In genomic region chr2:174850860-174851259, GRCm38 (mm10) we compare ENCODE assay signal across 16 mouse cellular contexts.
DNase-seq lines count a peak whose midpoint lies in the region; ATAC-seq and TF ChIP-seq lines count a peak whose summit lies in the region.
"Had no signal": no experiment of that assay in that cellular context is flagged by ENCODE, and none has a peak within 500 bp of the region (broad histone marks: within the 10 kb centered on the region; RNA-seq: fewer than 3 reads in every experiment).

No protein-coding gene starts in this region.

- H3K4me3 ChIP-seq in forebrain, embryonic 10.5 days, result no peak overlapping the region
- no peak overlapping the region for H3K4me3 ChIP-seq in forebrain, postnatal 0 days (ENCODE audit: low read depth, low read length)
- no peak overlapping the region for H3K4me3 ChIP-seq in kidney, embryonic 16.5 days (ENCODE audit: low read length)
- H3K4me3 ChIP-seq in embryonic facial prominence, embryonic 10.5 days, result no peak overlapping the region
- no peak overlapping the region for H3K4me3 ChIP-seq in intestine, embryonic 16.5 days (ENCODE audit: low read length)
- H3K4me3 ChIP-seq: erythroblast, embryonic 14.5 days had no signal

- ATAC-seq in forebrain, postnatal 0 days, result no peak
- peak; percentile 25; the same call in 1 of the 2 replicates for ATAC-seq in kidney, embryonic 16.5 days (ENCODE audit: low FRiP score, low TSS enrichment)
- ATAC-seq in intestine, embryonic 16.5 days, result no peak
- no peak for ATAC-seq in activated CD4-positive, CD25-positive, alpha-beta regulatory T cell, adult 4 months
- ATAC-seq: inflammation-experienced regulatory T-cells, adult 6 months had no signal

- no peak overlapping the region for H3K9ac ChIP-seq in forebrain, postnatal 0 days
- H3K9ac ChIP-seq in kidney, embryonic 16.5 days (replicated peaks; ENCODE audit: low read length), result no peak overlapping the region
- H3K9ac ChIP-seq in intestine, embryonic 16.5 days (ENCODE audit: low read depth, low read length), result no peak overlapping the region
- H3K9ac ChIP-seq: liver, embryonic 14.5 days had no signal

- no peaks in the 10 kb centered on the region for H3K9me3 ChIP-seq in forebrain, embryonic 10.5 days
- no peaks in the 10 kb centered on the region for H3K9me3 ChIP-seq in forebrain, postnatal 0 days (ENCODE audit: low read length)
- H3K9me3 ChIP-seq in kidney, embryonic 16.5 days (ENCODE audit: low read length), result no peaks in the 10 kb centered on the region
- H3K9me3 ChIP-seq in embryonic facial prominence, embryonic 10.5 days, result no peaks in the 10 kb centered on the region
- H3K9me3 ChIP-seq in intestine, embryonic 16.5 days (ENCODE audit: control insufficient read depth, low read length), result no peaks in the 10 kb centered on the region

- 78% methylated on average over 16 of the region's 16 CpGs for WGBS in forebrain, embryonic 10.5 days
- 63% methylated on average over 16 of the region's 16 CpGs for WGBS in forebrain, postnatal 0 days
- 41% methylated on average over 16 of the region's 16 CpGs for WGBS in kidney, embryonic 16.5 days
- WGBS in embryonic facial prominence, embryonic 10.5 days, result 53% methylated on average over 16 of the region's 16 CpGs
- WGBS in intestine, embryonic 16.5 days, result 33% methylated on average over 16 of the region's 16 CpGs

- peak overlapping the region; percentile 77; the same call in 1 of the 2 replicates for H3K27ac ChIP-seq in forebrain, embryonic 10.5 days
- no peak overlapping the region for H3K27ac ChIP-seq in forebrain, postnatal 0 days (ENCODE audit: low read depth, low read length)
- peak overlapping the region; percentile 23; the same call in 1 of the 2 replicates for H3K27ac ChIP-seq in kidney, embryonic 16.5 days (ENCODE audit: low read length)
- peak overlapping the region; percentile 87 for H3K27ac ChIP-seq in embryonic facial prominence, embryonic 10.5 days (replicated peaks)
- H3K27ac ChIP-seq in intestine, embryonic 16.5 days (ENCODE audit: low read length), result peak overlapping the region; percentile 65; the same call in 1 of the 2 replicates
- H3K27ac ChIP-seq: liver, embryonic 14.5 days had no signal

- no peak for DNase-seq in forebrain, embryonic 10.5 days (ENCODE audit: extremely low spot score, low spot score)
- DNase-seq in forebrain, postnatal 0 days, result no peak
- DNase-seq in kidney, adult 9 months, result no peak
- no peak for DNase-seq in embryonic facial prominence, embryonic 10.5 days (ENCODE audit: low spot score)
- no peak for DNase-seq in B cell, adult 2 months
- DNase-seq: adrenal gland, postnatal 14 days; cerebellum, postnatal 14 days; gastrocnemius, postnatal 36 days; right cerebral cortex, postnatal 25 days; thymus, adult 2 months had no signal

- H3K4me2 ChIP-seq in forebrain, postnatal 0 days (ENCODE audit: low read depth), result no peak overlapping the region
- H3K4me2 ChIP-seq in kidney, embryonic 16.5 days (replicated peaks; ENCODE audit: low read depth, low read length), result 0 out of 2 replicates have a peak overlapping the region, but pooled peaks have one; percentile 4
- H3K4me2 ChIP-seq in intestine, embryonic 16.5 days (ENCODE audit: low read depth, low read length), result no peak overlapping the region

- H3K4me1 ChIP-seq in forebrain, embryonic 10.5 days, result peaks cover 38% of the 10 kb centered on the region
- no peaks in the 10 kb centered on the region for H3K4me1 ChIP-seq in forebrain, postnatal 0 days (ENCODE audit: insufficient read depth)
- peaks cover 25% of the 10 kb centered on the region for H3K4me1 ChIP-seq in kidney, embryonic 16.5 days (ENCODE audit: insufficient read depth, low read length)
- peaks cover 53% of the 10 kb centered on the region for H3K4me1 ChIP-seq in embryonic facial prominence, embryonic 10.5 days
- H3K4me1 ChIP-seq in intestine, embryonic 16.5 days (ENCODE audit: control insufficient read depth, insufficient read depth, low read length), result peaks cover 20% of the 10 kb centered on the region

- no peak for TF ChIP-seq CTCF in forebrain, postnatal 0 days (IDR thresholded peaks at IDR 0.05; ENCODE audit: low read depth)

- peaks cover 13% of the 10 kb centered on the region for H3K27me3 ChIP-seq in forebrain, embryonic 10.5 days (ENCODE audit: poor library complexity, severe bottlenecking)
- no peaks in the 10 kb centered on the region for H3K27me3 ChIP-seq in forebrain, postnatal 0 days (ENCODE audit: insufficient read depth, low read length)
- H3K27me3 ChIP-seq in kidney, embryonic 16.5 days (ENCODE audit: insufficient read depth, low read length), result no peaks in the 10 kb centered on the region
- no peaks in the 10 kb centered on the region for H3K27me3 ChIP-seq in embryonic facial prominence, embryonic 10.5 days (replicated peaks; ENCODE audit: low read depth, poor library complexity, severe bottlenecking)
- no peaks in the 10 kb centered on the region for H3K27me3 ChIP-seq in intestine, embryonic 16.5 days (replicated peaks; ENCODE audit: control insufficient read depth, insufficient read depth, low read length)

- H3K36me3 ChIP-seq in forebrain, embryonic 10.5 days (replicated peaks), result no peaks in the 10 kb centered on the region
- no peaks in the 10 kb centered on the region for H3K36me3 ChIP-seq in forebrain, postnatal 0 days (ENCODE audit: insufficient read depth)
- H3K36me3 ChIP-seq in kidney, embryonic 16.5 days (ENCODE audit: insufficient read depth, low read length), result no peaks in the 10 kb centered on the region
- no peaks in the 10 kb centered on the region for H3K36me3 ChIP-seq in embryonic facial prominence, embryonic 10.5 days (replicated peaks)
- H3K36me3 ChIP-seq in intestine, embryonic 16.5 days (ENCODE audit: control insufficient read depth, insufficient read depth, low read length), result no peaks in the 10 kb centered on the region
